Mouse (Mus musculus): Measurements from ENCODE around the gene Foxp2.

DNA sequence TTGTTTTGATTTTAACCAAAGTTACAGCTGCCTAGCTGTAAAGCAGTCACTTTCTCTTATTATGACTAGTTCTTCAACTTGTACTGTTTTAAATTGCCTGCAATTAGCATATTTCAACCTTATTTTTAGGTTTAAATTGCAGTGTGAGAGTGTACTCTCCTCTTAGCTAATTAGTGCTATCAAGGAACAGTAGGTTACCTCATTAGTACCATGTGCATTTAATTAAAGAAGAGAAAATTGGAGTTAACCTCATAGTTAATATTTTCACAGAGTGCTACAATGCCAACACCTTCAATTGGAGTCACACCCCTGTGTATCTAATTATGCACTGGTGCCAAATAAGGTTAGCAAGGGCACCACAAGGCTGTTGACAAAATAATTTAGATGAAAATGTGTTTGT lies 421.9 kb downstream of the Foxp2 start:
- TF ChIP-seq CTCF (IDR thresholded peaks at IDR 0.05; ENCODE audit: low read depth) (no peak), EP300 (IDR thresholded peaks at IDR 0.05; ENCODE audit: low read depth) (no peak)

Data from heart, postnatal 0 days (tissue).